In the genomic region with DNA sequence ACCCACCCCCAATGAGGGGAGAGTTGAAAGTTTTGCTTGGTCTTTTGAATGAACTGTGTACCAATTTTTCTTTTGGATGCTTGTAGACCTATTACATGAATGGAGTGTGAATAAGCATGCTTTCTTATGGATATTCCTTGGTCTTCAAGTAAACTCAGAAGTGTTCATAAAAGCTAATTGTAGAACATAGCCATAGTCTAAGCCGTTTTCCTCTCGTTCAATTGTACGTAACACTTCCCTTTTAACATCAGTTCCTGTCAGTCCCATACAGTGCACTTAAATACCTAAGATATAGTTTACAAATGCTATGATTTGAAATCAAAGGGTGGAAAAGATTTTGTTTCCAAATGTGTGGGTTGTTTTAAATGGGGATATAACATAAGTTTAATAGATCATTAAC, we compare ENCODE assay signal across 8 mouse cellular contexts. TPM values are rescaled to one million over a fixed set of nuclear protein-coding genes. Genes with fewer than 3 reads are reported as not detected.
DNase-seq lines count a peak whose midpoint lies in the region; ATAC-seq and TF ChIP-seq lines count a peak whose summit lies in the region.

No protein-coding gene starts in this region.

- H3K9me3 ChIP-seq in heart, postnatal 0 days (replicated peaks; ENCODE audit: control insufficient read depth, low read length) = no peaks in the 10 kb centered on the region
- H3K9me3 ChIP-seq in embryonic facial prominence, embryonic 11.5 days (replicated peaks; ENCODE audit: control insufficient read depth, low read length) = no peaks in the 10 kb centered on the region
- H3K9me3 ChIP-seq in midbrain, embryonic 15.5 days = no peaks in the 10 kb centered on the region

- H3K4me3 ChIP-seq in heart, postnatal 0 days (ENCODE audit: low read depth, low read length) = no peak overlapping the region
- H3K4me3 ChIP-seq in embryonic facial prominence, embryonic 11.5 days (ENCODE audit: low read depth, low read length) = no peak overlapping the region
- peak overlapping the region; percentile 65 for H3K4me3 ChIP-seq in midbrain, embryonic 15.5 days

- H3K4me2 ChIP-seq in heart, postnatal 0 days (ENCODE audit: low read depth, low read length) = peak overlapping the region; percentile 75
- 0 out of 2 replicates have a peak overlapping the region, but pooled peaks have one; percentile 78 for H3K4me2 ChIP-seq in embryonic facial prominence, embryonic 11.5 days (ENCODE audit: low read depth, low read length)
- H3K4me2 ChIP-seq in midbrain, embryonic 15.5 days = peak overlapping the region; percentile 89

- TF ChIP-seq EP300 in heart, postnatal 0 days (IDR thresholded peaks at IDR 0.05; ENCODE audit: low read depth) = no peak

- no peaks in the 10 kb centered on the region for H3K27me3 ChIP-seq in heart, postnatal 0 days (ENCODE audit: control insufficient read depth, insufficient read depth, low read length)
- H3K27me3 ChIP-seq in embryonic facial prominence, embryonic 11.5 days (ENCODE audit: control insufficient read depth, insufficient read depth, low read length) = no peaks in the 10 kb centered on the region
- H3K27me3 ChIP-seq in midbrain, embryonic 15.5 days (replicated peaks) = no peaks in the 10 kb centered on the region

- intact Hi-C loops in heart, postnatal 25 days (cut with DNase I) = no loop called here
- intact Hi-C loops in left cerebral cortex, postnatal 36 days (cut with DNase I) = no loop called here

- DNase-seq in heart, postnatal 0 days (ENCODE audit: low spot score) = no peak
- no peak for DNase-seq in heart, postnatal 25 days (ENCODE audit: low spot score)
- no peak for DNase-seq in embryonic facial prominence, embryonic 11.5 days (ENCODE audit: low spot score)
- peak; percentile 24 for DNase-seq in induced T-regulatory cell, adult 2 months (ENCODE audit: low read depth)
- no peak for DNase-seq in right cerebral cortex, postnatal 36 days (ENCODE audit: low spot score in 2 of 2)
- DNase-seq in left cerebral cortex, postnatal 36 days (ENCODE audit: low spot score in 2 of 2) = no peak

- H3K36me3 ChIP-seq in heart, postnatal 0 days (replicated peaks; ENCODE audit: control insufficient read depth, insufficient read depth, low read length) = peaks cover 36% of the 10 kb centered on the region
- H3K36me3 ChIP-seq in embryonic facial prominence, embryonic 11.5 days (replicated peaks; ENCODE audit: control insufficient read depth, insufficient read depth, low read depth, low read length) = no peaks in the 10 kb centered on the region; the same call in none of the 2 replicates
- H3K36me3 ChIP-seq in midbrain, embryonic 15.5 days (replicated peaks) = peaks cover 16% of the 10 kb centered on the region; the same call in 1 of the 2 replicates

- no peak overlapping the region for H3K27ac ChIP-seq in heart, postnatal 0 days (ENCODE audit: low read depth)
- H3K27ac ChIP-seq in embryonic facial prominence, embryonic 11.5 days (replicated peaks; ENCODE audit: low read depth, low read length) = no peak overlapping the region
- no peak overlapping the region for H3K27ac ChIP-seq in midbrain, embryonic 15.5 days

- no peak for TF ChIP-seq CTCF in heart, postnatal 0 days (IDR thresholded peaks at IDR 0.05; ENCODE audit: low read depth)

- WGBS in heart, postnatal 0 days = 17% methylated on average over 3 of the region's 3 CpGs
- 70% methylated on average over 3 of the region's 3 CpGs for WGBS in embryonic facial prominence, embryonic 11.5 days
- 44% methylated on average over 3 of the region's 3 CpGs for WGBS in midbrain, embryonic 15.5 days

- ATAC-seq in heart, postnatal 0 days (ENCODE audit: insufficient read depth, low read depth) = no peak
- no peak for ATAC-seq in embryonic facial prominence, embryonic 11.5 days (replicated peaks; ENCODE audit: insufficient number of reproducible peaks, low FRiP score, low TSS enrichment, low read depth)
- ATAC-seq in midbrain, embryonic 15.5 days (replicated peaks) = no peak
- no peak for ATAC-seq in frontal cortex, adult (ENCODE audit: low TSS enrichment)

- H3K4me1 ChIP-seq in heart, postnatal 0 days (ENCODE audit: control insufficient read depth, insufficient read depth) = peaks cover 25% of the 10 kb centered on the region
- H3K4me1 ChIP-seq in embryonic facial prominence, embryonic 11.5 days (ENCODE audit: control insufficient read depth, insufficient read depth, low read length) = peaks cover 3% of the 10 kb centered on the region; the same call in 1 of the 2 replicates
- peaks cover 31% of the 10 kb centered on the region for H3K4me1 ChIP-seq in midbrain, embryonic 15.5 days

- 0 out of 2 replicates have a peak overlapping the region, but pooled peaks have one; percentile 12 for H3K9ac ChIP-seq in heart, postnatal 0 days (replicated peaks; ENCODE audit: low read depth, low read length)
- no peak overlapping the region for H3K9ac ChIP-seq in embryonic facial prominence, embryonic 11.5 days (replicated peaks; ENCODE audit: low read length)
- H3K9ac ChIP-seq in midbrain, embryonic 15.5 days = 0 out of 2 replicates have a peak overlapping the region, but pooled peaks have one; percentile 14

RNA-seq across cellular contexts. Expression of a gene that starts 3.2 kb away (rescaled TPM):
- 71.2 and 131 TPM in 2 replicates for total RNA-seq in heart, postnatal 0 days (2014; rRNA removed; ENCODE audit: low replicate concordance)
- 72.9 and 80.7 TPM in 2 replicates for polyA plus RNA-seq in heart, postnatal 0 days (2015; fragmentation: Nextera tagmentation; extraction: Ambion mirVana)
- 10 to 100 TPM; 54.6 to 58.4 TPM for total RNA-seq in heart, postnatal 25 days (2021)
- polyA plus RNA-seq in embryonic facial prominence, embryonic 11.5 days (2014; fragmentation: Nextera tagmentation; extraction: Ambion mirVana) = 419 and 482 TPM in 2 replicates
- 227 and 232 TPM in 2 replicates for polyA plus RNA-seq in midbrain, embryonic 15.5 days (2015; fragmentation: Nextera tagmentation; extraction: Ambion mirVana)
- total RNA-seq in left cerebral cortex, postnatal 36 days (2021) = 100 to 1,000 TPM in 1 of 2 experiments, 10 to 100 TPM in 1; 88.4 to 149 TPM

RNA-seq across cellular contexts. Expression of a gene that starts 3.3 kb away (rescaled TPM):
- 52.9 and 54.5 TPM in 2 replicates for total RNA-seq in heart, postnatal 0 days (2014; rRNA removed; ENCODE audit: low replicate concordance)
- 60.1 TPM in 2 replicates for polyA plus RNA-seq in heart, postnatal 0 days (2015; fragmentation: Nextera tagmentation; extraction: Ambion mirVana)
- 100 to 1,000 TPM in 1 of 2 experiments, 10 to 100 TPM in 1; 87.8 to 113 TPM for total RNA-seq in heart, postnatal 25 days (2021)
- polyA plus RNA-seq in embryonic facial prominence, embryonic 11.5 days (2014; fragmentation: Nextera tagmentation; extraction: Ambion mirVana) = 31.1 and 32.6 TPM in 2 replicates
- polyA plus RNA-seq in midbrain, embryonic 15.5 days (2015; fragmentation: Nextera tagmentation; extraction: Ambion mirVana) = 40.0 and 41.0 TPM in 2 replicates
- 10 to 100 TPM; 62.8 to 72.6 TPM for total RNA-seq in left cerebral cortex, postnatal 36 days (2021)

RNA-seq across cellular contexts. Expression of a gene that starts 47.4 kb away (rescaled TPM):
- total RNA-seq in heart, postnatal 0 days (2014; rRNA removed; ENCODE audit: low replicate concordance) = not detected in 2 replicates
- 3.3 and 3.6 TPM in 2 replicates for polyA plus RNA-seq in heart, postnatal 0 days (2015; fragmentation: Nextera tagmentation; extraction: Ambion mirVana)
- 1 to 10 TPM; 3.6 to 4.0 TPM for total RNA-seq in heart, postnatal 25 days (2021)
- 4.2 TPM in 2 replicates for polyA plus RNA-seq in embryonic facial prominence, embryonic 11.5 days (2014; fragmentation: Nextera tagmentation; extraction: Ambion mirVana)
- polyA plus RNA-seq in midbrain, embryonic 15.5 days (2015; fragmentation: Nextera tagmentation; extraction: Ambion mirVana) = 7.8 and 12.3 TPM in 2 replicates
- total RNA-seq in left cerebral cortex, postnatal 36 days (2021) = 1 to 10 TPM; 3.8 to 7.9 TPM

RNA-seq across cellular contexts. Expression of a gene that starts 52.7 kb away (rescaled TPM):
- 32.1 and 88.6 TPM in 2 replicates for total RNA-seq in heart, postnatal 0 days (2014; rRNA removed; ENCODE audit: low replicate concordance)
- polyA plus RNA-seq in heart, postnatal 0 days (2015; fragmentation: Nextera tagmentation; extraction: Ambion mirVana) = 314 and 316 TPM in 2 replicates
- total RNA-seq in heart, postnatal 25 days (2021) = 100 to 1,000 TPM; 324 to 334 TPM
- 4.9 and 5.3 TPM in 2 replicates for polyA plus RNA-seq in embryonic facial prominence, embryonic 11.5 days (2014; fragmentation: Nextera tagmentation; extraction: Ambion mirVana)
- 0.88 and 2.2 TPM in 2 replicates for polyA plus RNA-seq in midbrain, embryonic 15.5 days (2015; fragmentation: Nextera tagmentation; extraction: Ambion mirVana)
- total RNA-seq in left cerebral cortex, postnatal 36 days (2021) = 1 to 10 TPM; 3.0 to 4.0 TPM
